Mouse (Mus musculus) thymus, adult 18-20 months (tissue): ENCODE data around the gene Vangl2.

Experiments used
- DNase-seq, 2 experiments: peaks; one replicate each; pipeline ENCODE4 v3.0.0; 2022; ENCODE audit warnings: mixed read lengths in 2 of 2

Vangl2 gene

GRCm38 (mm10) chr1:171963613-171964012 is 64.6 kb downstream of the Vangl2 start:
- DNase-seq, result no peak

- DNase-seq, result peak; percentile 23 to 55
Observed at GRCm38 (mm10) chr1:171961704-171962103, 66.5 kb downstream of the Vangl2 start.

DNA sequence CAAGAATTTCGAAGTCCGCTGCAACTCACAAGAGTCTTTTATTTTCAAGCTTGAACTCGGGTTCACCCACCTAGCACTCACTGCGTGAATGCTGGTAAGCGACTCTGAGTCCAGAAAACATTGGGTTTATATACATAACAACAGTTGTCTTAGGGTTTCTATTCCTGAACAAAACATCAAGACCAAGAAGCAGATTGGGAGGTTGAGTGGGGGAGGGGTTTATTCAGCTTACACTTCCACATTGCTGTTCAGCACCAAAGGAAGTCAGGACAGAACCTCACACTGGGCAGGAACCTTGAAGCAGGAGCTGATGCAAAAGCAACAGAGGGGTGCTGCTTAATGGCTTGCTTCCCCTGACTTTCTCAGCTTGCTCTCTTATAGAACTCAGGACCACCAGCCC is 67.5 kb downstream of the Vangl2 start:
- no peak for DNase-seq

GRCm38 (mm10) chr1:171957411-171957810 is 70.8 kb downstream of the Vangl2 start:
- DNase-seq, result no peak

- no peak for DNase-seq
Observed at GRCm38 (mm10) chr1:171955071-171955470, 73.2 kb downstream of the Vangl2 start.
